Mouse (Mus musculus) c-Kit-negative CD71-positive TER-119-positive erythroid progenitor cells, embryonic 14.5 days (primary cell): ENCODE results near the gene Ctf2.

Experiments used
- DNase-seq: peaks from one replicate; pipeline ENCODE4 v3.0.0-alpha.2; 2013; ENCODE audit warnings: low read depth, low spot score

Gene Ctf2

GRCm38 (mm10) chr7:127760478-127760877, 28.5 kb upstream of the Ctf2 start:
- no peak for DNase-seq

GRCm38 (mm10) chr7:127759716-127760115, 27.8 kb upstream of the Ctf2 start:
- DNase-seq, result no peak

GRCm38 (mm10) chr7:127753741-127754140, 21.8 kb upstream of the Ctf2 start:
- no peak for DNase-seq

GRCm38 (mm10) chr7:127753158-127753557, 21.2 kb upstream of the Ctf2 start:
- DNase-seq, result no peak

GRCm38 (mm10) chr7:127752069-127752468, 20.1 kb upstream of the Ctf2 start:
- no peak for DNase-seq

GRCm38 (mm10) chr7:127751619-127752018, 19.7 kb upstream of the Ctf2 start:
- DNase-seq, result no peak

GRCm38 (mm10) chr7:127750131-127751127, 18.5 kb upstream of the Ctf2 start:
- DNase-seq, result no peak

- DNase-seq, result no peak
Measured at GRCm38 (mm10) chr7:127748235-127748560, 16.2 kb upstream of the Ctf2 start.

- no peak for DNase-seq
Measured at GRCm38 (mm10) chr7:127747559-127748234, 15.7 kb upstream of the Ctf2 start.

- DNase-seq, result no peak
Measured at GRCm38 (mm10) chr7:127746494-127747491, 14.8 kb upstream of the Ctf2 start.

GRCm38 (mm10) chr7:127745652-127746493, 13.9 kb upstream of the Ctf2 start:
- DNase-seq, result peak; percentile 62

- DNase-seq, result peak; percentile 63
Measured at GRCm38 (mm10) chr7:127745251-127745651, 13.3 kb upstream of the Ctf2 start.

- DNase-seq, result no peak
Measured at GRCm38 (mm10) chr7:127744366-127745045, 12.5 kb upstream of the Ctf2 start, which contains the start of gene Fbxl19. Fbxl19 (plus strand) TSS chr7:127744543.

GRCm38 (mm10) chr7:127730170-127730569, 1.8 kb downstream of the Ctf2 start:
- DNase-seq, result no peak

GRCm38 (mm10) chr7:127727898-127728297, 4.1 kb downstream of the Ctf2 start:
- DNase-seq, result no peak

- DNase-seq, result no peak
Measured at GRCm38 (mm10) chr7:127725924-127726323, 6.0 kb downstream of the Ctf2 start.

- no peak for DNase-seq
Measured at GRCm38 (mm10) chr7:127725490-127725889, 6.5 kb downstream of the Ctf2 start.

GRCm38 (mm10) chr7:127719258-127719657, 12.7 kb downstream of the Ctf2 start:
- DNase-seq, result no peak

- no peak for DNase-seq
Measured at GRCm38 (mm10) chr7:127718339-127718738, 13.6 kb downstream of the Ctf2 start.

- no peak for DNase-seq
Measured at GRCm38 (mm10) chr7:127716992-127717391, 15.0 kb downstream of the Ctf2 start.
